Mouse (Mus musculus) stomach, embryonic 15.5 days (tissue): Measurements from ENCODE around the gene Nupl2. TPM values are rescaled to one million over a fixed set of nuclear protein-coding genes. Genes with fewer than 3 reads are reported as not detected.

Experiments used
- ATAC-seq: fragments of 200-750 bp; cut with Nextera tagmentation; 2 replicates; pipeline ENCODE4 v1.8.0; 2017; ENCODE audit warnings: low read depth, moderate number of reproducible peaks, moderate TSS enrichment; ENCODE audit not compliant: insufficient read depth, low FRiP score
- H3K27ac ChIP-seq: fragments of 300-500 bp; sonication (generic); 2 replicates; pipeline ENCODE4 v1.5.1; 2015; ENCODE audit warnings: mild to moderate bottlenecking, inconsistent platforms
- H3K27me3 ChIP-seq: fragments of 300-500 bp; sonication (generic); replicated peaks from 2 replicates; pipeline ENCODE4 v1.6.1; 2015; ENCODE audit warnings: inconsistent platforms
- H3K36me3 ChIP-seq: fragments of 300-500 bp; sonication (generic); 2 replicates; pipeline ENCODE4 v1.6.1; 2015; ENCODE audit warnings: inconsistent platforms
- H3K4me1 ChIP-seq: fragments of 300-500 bp; sonication (generic); 2 replicates; pipeline ENCODE4 v1.6.1; 2015; ENCODE audit warnings: inconsistent platforms
- H3K4me2 ChIP-seq: fragments of 300-500 bp; sonication (generic); 2 replicates; pipeline ENCODE4 v1.6.1; 2015; ENCODE audit warnings: mild to moderate bottlenecking, inconsistent platforms
- H3K4me3 ChIP-seq: fragments of 300-500 bp; sonication (generic); replicated peaks from 2 replicates; pipeline ENCODE4 v1.5.1; 2015; ENCODE audit warnings: inconsistent platforms
- H3K9ac ChIP-seq: fragments of 300-500 bp; sonication (generic); 2 replicates; pipeline ENCODE4 v1.6.1; 2015; ENCODE audit warnings: inconsistent platforms
- H3K9me3 ChIP-seq: fragments of 300-500 bp; sonication (generic); 2 replicates; pipeline ENCODE4 v1.6.1; 2016; ENCODE audit warnings: inconsistent platforms
- WGBS: fragments of 180-500 bp; shearing (Covaris S2); methylation state at CpG from one replicate; pipeline ENCODE4 v1.1.7; 2015; 5-methylcytosine and 5-hydroxymethylcytosine counted together
- polyA plus RNA-seq: library from polyadenylated mRNA; unstranded; fragments of >200 nt; fragmentation: Nextera tagmentation; extraction: Ambion mirVana; gene quantifications from 2 replicates; pipeline ENCODE4 v1.2.1, GENCODE M21; 2015

Gene Nupl2
- polyA plus RNA-seq, 1 experiment from 2014 or later = 12.9 TPM

DNA sequence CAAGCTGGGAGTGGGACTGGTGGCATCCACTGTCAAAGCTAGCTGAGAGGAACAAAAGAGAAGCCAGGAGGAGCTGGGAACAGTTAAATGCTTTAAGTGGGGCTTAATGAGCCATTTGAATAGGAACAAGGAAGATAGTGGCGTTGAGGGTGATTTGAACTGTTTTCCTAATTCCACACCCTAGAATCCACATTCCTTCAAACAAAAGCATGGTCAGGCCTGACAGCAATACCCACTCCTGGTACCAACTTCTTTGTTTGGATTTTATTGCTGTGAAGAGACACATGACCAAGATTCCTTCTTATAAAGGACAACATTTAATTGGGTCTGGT is 49.8 kb downstream of the Nupl2 start:
- H3K36me3 ChIP-seq = no peaks in the 10 kb centered on the region
- H3K27me3 ChIP-seq = no peaks in the 10 kb centered on the region
- H3K4me2 ChIP-seq = no peak overlapping the region
- ATAC-seq = no peak
- no peak overlapping the region for H3K27ac ChIP-seq
- no peak overlapping the region for H3K4me3 ChIP-seq
- H3K4me1 ChIP-seq = no peaks in the 10 kb centered on the region
- no peaks in the 10 kb centered on the region for H3K9me3 ChIP-seq
- H3K9ac ChIP-seq = no peak overlapping the region
- 84% methylated on average over 1 of the region's 1 CpGs for WGBS

DNA sequence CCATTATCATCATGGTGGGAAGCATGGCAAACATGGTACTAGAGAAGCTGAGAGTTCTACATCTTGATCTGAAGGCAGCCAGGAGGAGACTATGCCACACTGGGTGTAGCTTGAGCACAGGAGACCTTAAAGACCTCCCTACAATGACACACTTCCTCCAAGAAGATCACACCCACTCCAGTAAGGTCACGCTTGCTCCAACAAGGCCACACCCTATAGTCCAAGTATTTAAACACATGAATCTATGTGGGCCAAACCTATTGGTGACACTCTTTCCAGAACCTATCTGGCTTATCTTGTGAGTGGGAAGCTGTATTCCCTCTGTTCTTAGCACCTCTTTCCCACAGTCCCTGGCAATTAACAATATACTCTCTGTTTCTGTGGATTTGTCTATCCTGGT is 50.1 kb downstream of the Nupl2 start:
- H3K27me3 ChIP-seq = no peaks in the 10 kb centered on the region
- no peak overlapping the region for H3K4me3 ChIP-seq
- no peak overlapping the region for H3K9ac ChIP-seq
- H3K9me3 ChIP-seq = no peaks in the 10 kb centered on the region
- H3K27ac ChIP-seq = no peak overlapping the region
- no peak overlapping the region for H3K4me2 ChIP-seq
- H3K4me1 ChIP-seq = no peaks in the 10 kb centered on the region
- no peak for ATAC-seq
- 84% methylated on average over 1 of the region's 1 CpGs for WGBS
- H3K36me3 ChIP-seq = no peaks in the 10 kb centered on the region

Other genes with a start within 250 kb of the Nupl2 start
- 18.0 and 18.2 TPM in 2 replicates for gene Fam126a, start 134.3 kb upstream of the Nupl2 start, polyA plus RNA-seq
- gene Klhl7, start 64.4 kb upstream of the Nupl2 start, polyA plus RNA-seq = 47.3 and 47.6 TPM in 2 replicates
- 9.6 and 12.1 TPM in 2 replicates for gene Kcnh2, start 186.6 kb downstream of the Nupl2 start, polyA plus RNA-seq
- 6.8 and 8.3 TPM in 2 replicates for gene Nos3, start 199.8 kb downstream of the Nupl2 start, polyA plus RNA-seq
- gene Atg9b, start 227.2 kb downstream of the Nupl2 start, polyA plus RNA-seq = 2.0 and 2.5 TPM in 2 replicates
- 49.9 and 59.5 TPM in 2 replicates for gene Abcb8, start 228.7 kb downstream of the Nupl2 start, polyA plus RNA-seq
- gene Asic3, start 248.4 kb downstream of the Nupl2 start, polyA plus RNA-seq = 0.18 TPM in 1 of 2 replicates, not detected in the other